Mouse (Mus musculus) embryo, embryonic 10 days (tissue): ENCODE measurements at regions not wholly inside any gene's neighbourhood (a gene's known extent, or its start where the extent isn't known, plus 50 kb on each side); places are given as distances from the start of the nearest gene placed in this dataset.

Experiments
- DNase-seq: peaks from one replicate; pipeline ENCODE4 v3.0.0-alpha.2; 2015; ENCODE audit warnings: low spot score

- DNase-seq, result peak; percentile 35
Measured at GRCm38 (mm10) chr13:37468304-37469178, 123.5 kb downstream of the Ly86 start.

- DNase-seq, result no peak
Measured at GRCm38 (mm10) chr13:37470230-37470907, 125.4 kb downstream of the Ly86 start.

GRCm38 (mm10) chr13:37473359-37473758, 128.4 kb downstream of the Ly86 start:
- DNase-seq, result no peak

- no peak for DNase-seq
Measured at GRCm38 (mm10) chr13:37475804-37476203, 130.8 kb downstream of the Ly86 start.

GRCm38 (mm10) chr13:37476256-37477053, 131.4 kb downstream of the Ly86 start:
- DNase-seq, result no peak

GRCm38 (mm10) chr13:37477342-37477741, 132.3 kb downstream of the Ly86 start:
- no peak for DNase-seq

GRCm38 (mm10) chr13:37477749-37478548, 132.9 kb downstream of the Ly86 start:
- DNase-seq, result peak; percentile 79

GRCm38 (mm10) chr13:37479182-37479691, 134.2 kb downstream of the Ly86 start:
- no peak for DNase-seq

GRCm38 (mm10) chr13:37481514-37481913, 136.5 kb downstream of the Ly86 start:
- no peak for DNase-seq

GRCm38 (mm10) chr13:37482038-37482437, 137.0 kb downstream of the Ly86 start:
- no peak for DNase-seq

GRCm38 (mm10) chr13:37482589-37482988, 137.6 kb downstream of the Ly86 start:
- peak; percentile 79 for DNase-seq

- DNase-seq, result peak; percentile 40
Measured at GRCm38 (mm10) chr13:37483010-37483855, 138.2 kb downstream of the Ly86 start.

- DNase-seq, result no peak
Measured at GRCm38 (mm10) chr13:37484631-37485030, 139.6 kb downstream of the Ly86 start.

GRCm38 (mm10) chr13:37492115-37493001, 147.3 kb downstream of the Ly86 start:
- DNase-seq, result peak; percentile 68

- no peak for DNase-seq
Measured at GRCm38 (mm10) chr13:37493331-37493730, 148.3 kb downstream of the Ly86 start.

- DNase-seq, result no peak
Measured at GRCm38 (mm10) chr13:37495272-37495932, 150.4 kb downstream of the Ly86 start.

- no peak for DNase-seq
Measured at GRCm38 (mm10) chr13:37497986-37498385, 153.0 kb downstream of the Ly86 start.

- no peak for DNase-seq
Measured at GRCm38 (mm10) chr13:37500668-37501286, 155.8 kb downstream of the Ly86 start.
